Mouse (Mus musculus) inflammation-experienced regulatory T-cells, adult 6 months (primary cell): ENCODE data around the gene Tmod3. TPM values are rescaled to one million over a fixed set of nuclear protein-coding genes. Genes with fewer than 3 reads are reported as not detected.
"Not testable (repeated sequence)": the region's sequence is repeated elsewhere in the genome, so short reads cannot be mapped to it uniquely, and the experiment has no call there.

Source experiments
- ATAC-seq: one replicate; pipeline ENCODE4 v1.8.0; 2017
- polyA plus RNA-seq, 3 experiments: library from polyadenylated mRNA; unstranded; fragments of 100-300 nt; shearing (Covaris generic); gene quantifications; one replicate each; pipeline ENCODE4 v1.2.1; 2017

The Tmod3 gene
- polyA plus RNA-seq, 3 experiments from 2014 or later = 142 to 214 (median 146) TPM

GRCm38 (mm10) chr9:75553719-75554118 is 5.7 kb downstream of the Tmod3 start:
- ATAC-seq = no peak

DNA sequence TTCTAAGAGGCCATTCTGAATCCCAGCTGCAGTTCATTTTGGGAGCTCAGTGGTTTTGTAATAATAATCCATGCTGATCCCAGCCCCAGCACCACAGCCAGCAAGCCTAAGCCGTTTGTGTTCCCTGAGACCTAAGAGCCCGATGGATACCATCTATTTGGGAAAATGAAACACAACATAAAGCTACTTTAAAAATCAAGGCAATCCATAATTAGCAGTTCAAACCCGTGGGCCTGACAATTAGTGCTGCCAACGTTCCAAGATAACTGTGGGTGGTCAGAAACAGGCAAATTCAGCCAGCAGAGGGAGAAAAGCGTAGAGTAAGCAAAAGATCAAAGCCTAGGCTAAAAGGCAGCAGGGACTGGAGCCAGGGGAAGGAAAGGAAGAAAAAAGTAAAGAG is 8.1 kb downstream of the Tmod3 start:
- no peak for ATAC-seq

DNA sequence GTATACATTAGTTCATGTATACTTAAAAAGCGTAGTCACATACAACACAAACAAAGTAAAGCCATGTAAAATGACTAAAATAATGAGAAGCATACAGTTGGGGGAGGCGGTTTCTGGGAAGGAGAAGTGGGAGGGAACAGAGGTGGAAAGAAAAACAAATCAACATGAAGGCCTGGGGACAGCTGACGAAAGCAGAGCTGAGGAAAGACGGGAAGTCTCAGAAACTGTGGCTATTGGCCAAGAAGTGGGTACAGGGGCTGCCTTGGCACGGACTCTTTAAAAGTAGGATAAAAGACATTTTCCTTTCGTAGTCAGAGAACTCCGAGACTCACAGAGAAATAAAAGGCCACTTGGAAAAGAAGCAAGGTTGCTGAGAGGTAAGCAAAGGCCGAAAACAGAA is 10.4 kb downstream of the Tmod3 start:
- no peak for ATAC-seq

- no peak for ATAC-seq
Observed at GRCm38 (mm10) chr9:75546885-75547553, 12.4 kb downstream of the Tmod3 start.

DNA sequence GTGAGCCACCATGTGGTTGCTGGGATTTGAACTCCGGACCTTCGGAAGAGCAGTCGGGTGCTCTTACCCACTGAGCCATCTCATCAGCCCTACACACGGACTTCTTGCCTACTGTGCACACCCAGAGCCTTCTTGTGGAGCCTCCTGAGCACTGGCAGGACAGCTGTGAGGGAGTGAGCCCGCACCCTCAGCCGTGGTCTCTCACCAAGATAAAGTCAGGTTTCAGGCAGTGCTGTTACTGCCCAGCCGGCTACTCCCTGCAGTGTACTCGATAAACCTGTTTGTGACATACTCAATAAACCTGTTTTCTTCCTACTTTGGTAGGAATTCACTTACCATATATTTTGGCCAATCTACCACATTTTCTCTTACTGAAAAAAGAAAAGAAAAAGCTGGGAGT is 13.9 kb downstream of the Tmod3 start:
- ATAC-seq = no peak

DNA sequence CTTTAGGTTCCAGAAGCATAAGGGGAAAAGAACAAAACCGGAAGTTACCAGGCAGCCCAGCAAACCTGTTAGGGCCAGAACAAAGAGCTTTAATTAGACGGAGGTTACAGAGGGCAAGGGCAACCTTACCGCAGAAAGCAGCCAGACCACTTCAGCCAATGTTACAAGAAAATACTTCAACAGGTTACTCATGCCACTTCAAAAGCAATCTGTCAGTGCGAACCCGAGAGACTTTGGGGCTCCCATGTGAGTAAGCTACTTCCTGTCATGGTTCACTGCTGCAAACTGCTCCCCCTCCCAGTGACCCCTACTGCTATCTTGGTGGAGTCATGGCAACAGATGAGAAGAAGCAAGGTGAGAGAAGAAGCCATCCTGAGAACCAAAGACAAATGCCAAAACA is 18.0 kb downstream of the Tmod3 start:
- peak; percentile 86 for ATAC-seq

DNA sequence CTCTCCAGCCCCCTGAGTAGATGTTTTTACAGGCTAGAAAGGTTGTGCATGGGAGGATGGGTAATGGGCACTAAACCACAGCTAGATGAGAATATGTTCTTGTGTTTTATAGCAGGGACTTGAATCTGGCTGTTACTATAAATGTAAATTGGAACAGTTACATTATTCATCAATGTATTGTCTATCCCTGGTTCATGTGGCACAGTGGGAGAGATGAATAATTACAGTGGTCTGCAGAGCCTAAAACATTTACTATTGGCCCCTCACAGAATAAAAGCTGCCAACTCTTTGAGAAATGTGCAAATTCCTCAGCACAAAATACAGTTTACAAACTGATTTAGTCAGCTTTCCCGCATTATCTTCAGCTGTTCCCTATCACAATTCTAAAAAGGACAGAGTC is 23.0 kb downstream of the Tmod3 start:
- no peak for ATAC-seq

DNA sequence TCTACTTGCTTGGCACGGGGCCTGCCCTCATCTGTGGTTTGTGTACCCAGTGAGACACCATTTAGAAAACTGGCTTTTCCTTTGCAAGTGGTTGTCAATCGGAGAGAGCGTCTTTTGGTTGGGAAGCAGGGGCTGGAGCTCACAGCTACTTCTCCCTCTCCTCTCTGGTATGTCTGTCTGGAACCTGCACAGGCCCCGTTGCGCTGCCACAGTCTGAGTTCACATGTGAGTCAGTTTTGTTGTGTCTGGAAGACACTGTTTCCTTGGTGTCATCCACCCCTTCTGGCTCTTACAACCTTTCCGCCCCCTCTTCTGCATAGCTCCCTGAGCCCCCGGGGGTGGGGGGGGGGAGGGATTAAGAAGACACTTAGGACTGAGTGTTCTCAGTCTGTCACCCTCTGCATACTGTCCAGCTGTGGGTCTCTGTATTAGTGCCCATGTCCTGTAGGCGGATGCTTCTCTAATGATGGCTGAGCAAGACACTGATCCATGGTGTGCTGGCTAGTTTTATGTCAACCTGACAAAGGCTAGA is 25.0 kb downstream of the Tmod3 start:
- ATAC-seq = no peak

GRCm38 (mm10) chr9:75532989-75533388 is 26.5 kb downstream of the Tmod3 start:
- ATAC-seq = not testable (repeated sequence)

DNA sequence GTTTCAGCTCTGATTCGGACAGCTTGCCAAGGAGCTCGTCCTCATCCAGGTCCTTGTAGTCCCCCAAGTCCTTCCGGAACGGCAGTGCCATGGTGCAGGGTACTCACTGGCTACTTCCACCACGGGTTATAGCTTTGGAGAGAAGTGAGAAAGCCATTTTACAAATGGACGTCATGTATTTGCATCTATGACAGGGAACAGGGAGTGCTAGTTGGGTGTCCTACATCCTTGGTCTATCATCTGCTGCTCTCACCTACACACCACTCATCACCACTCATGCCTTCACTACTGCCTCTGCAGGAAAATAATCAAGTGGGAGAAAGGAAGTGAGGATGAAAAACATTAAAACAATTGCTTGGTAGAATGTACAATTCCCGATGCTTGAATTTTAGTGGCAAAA is 27.0 kb downstream of the Tmod3 start:
- no peak for ATAC-seq

GRCm38 (mm10) chr9:75529358-75529757 is 30.1 kb downstream of the Tmod3 start:
- ATAC-seq = no peak

GRCm38 (mm10) chr9:75528096-75528495 is 31.4 kb downstream of the Tmod3 start:
- no peak for ATAC-seq

GRCm38 (mm10) chr9:75527368-75528059 is 31.9 kb downstream of the Tmod3 start:
- no peak for ATAC-seq

DNA sequence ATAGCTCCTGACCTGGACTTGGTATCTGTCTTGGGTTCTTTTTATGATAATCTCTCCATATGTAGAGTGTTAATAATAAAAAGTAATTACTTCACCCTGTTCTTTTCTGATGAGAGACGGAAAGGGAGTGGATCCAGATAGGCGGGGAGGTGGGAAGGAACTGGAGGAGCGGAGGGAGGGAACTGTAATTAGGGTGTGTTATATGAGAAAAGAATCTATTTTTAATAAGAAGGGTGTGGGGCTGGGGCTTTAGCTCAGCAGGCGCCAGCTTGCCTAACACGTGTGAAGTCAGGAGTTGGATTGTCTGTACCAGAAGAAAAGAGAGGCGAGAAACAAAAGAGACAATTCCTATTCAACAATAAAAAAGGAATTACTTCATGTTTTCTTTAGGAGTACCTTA is 35.8 kb downstream of the Tmod3 start:
- ATAC-seq = no peak

- no peak for ATAC-seq
Observed at GRCm38 (mm10) chr9:75522217-75522616, 37.2 kb downstream of the Tmod3 start.

DNA sequence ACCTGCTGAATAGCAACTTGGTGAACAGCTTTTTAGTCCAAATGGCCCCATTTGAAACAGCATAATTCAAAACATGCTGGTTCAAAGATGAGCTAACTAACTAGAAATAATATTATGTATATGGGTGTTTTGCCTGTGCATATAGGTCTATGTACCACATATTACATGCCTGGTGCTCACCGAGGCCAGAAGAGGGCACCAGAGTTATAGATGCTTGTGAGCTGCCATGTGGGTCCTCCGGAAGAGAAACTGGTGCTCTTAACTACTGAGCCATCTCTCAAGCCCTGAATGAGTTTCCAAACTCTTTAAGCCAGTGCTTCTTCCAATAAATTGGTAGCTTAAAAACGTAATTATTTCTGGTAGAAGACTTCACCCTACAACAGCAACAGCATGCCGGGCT is 37.7 kb downstream of the Tmod3 start:
- ATAC-seq = peak; percentile 50

- ATAC-seq = no peak
Observed at GRCm38 (mm10) chr9:75520940-75521339, 38.5 kb downstream of the Tmod3 start.

- ATAC-seq = no peak
Observed at GRCm38 (mm10) chr9:75517751-75518150, 41.7 kb downstream of the Tmod3 start.

DNA sequence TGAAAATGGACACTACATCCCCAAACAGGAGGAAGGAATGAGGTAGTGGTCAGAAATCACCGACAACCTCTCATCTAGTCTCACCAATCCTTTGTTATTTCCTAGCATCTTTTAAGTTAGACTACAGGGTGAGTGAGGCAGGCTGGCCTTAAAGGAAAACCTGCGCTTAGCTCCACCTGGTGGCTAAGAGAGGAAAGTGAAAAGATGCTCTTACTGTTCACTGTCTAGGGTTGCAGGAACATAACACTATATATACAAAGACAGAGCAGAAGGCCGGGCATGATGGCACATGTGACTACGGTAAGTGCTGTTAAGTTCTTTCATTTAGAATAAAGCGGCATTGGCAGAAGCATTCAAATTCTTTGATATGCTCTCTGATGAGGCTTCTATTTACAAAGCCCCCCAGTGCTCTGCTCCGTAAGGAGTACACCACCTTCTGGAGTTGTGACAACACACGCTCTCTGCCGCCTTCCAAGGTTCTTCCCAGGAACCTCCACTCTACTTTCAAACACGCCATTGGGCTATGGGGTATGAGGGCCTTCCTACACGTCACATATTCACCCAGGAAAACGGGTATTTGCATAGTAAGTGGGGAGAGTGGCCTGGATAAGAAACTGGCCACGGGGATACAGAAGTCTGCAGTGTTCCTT is 43.9 kb downstream of the Tmod3 start:
- peak; percentile 80 for ATAC-seq

DNA sequence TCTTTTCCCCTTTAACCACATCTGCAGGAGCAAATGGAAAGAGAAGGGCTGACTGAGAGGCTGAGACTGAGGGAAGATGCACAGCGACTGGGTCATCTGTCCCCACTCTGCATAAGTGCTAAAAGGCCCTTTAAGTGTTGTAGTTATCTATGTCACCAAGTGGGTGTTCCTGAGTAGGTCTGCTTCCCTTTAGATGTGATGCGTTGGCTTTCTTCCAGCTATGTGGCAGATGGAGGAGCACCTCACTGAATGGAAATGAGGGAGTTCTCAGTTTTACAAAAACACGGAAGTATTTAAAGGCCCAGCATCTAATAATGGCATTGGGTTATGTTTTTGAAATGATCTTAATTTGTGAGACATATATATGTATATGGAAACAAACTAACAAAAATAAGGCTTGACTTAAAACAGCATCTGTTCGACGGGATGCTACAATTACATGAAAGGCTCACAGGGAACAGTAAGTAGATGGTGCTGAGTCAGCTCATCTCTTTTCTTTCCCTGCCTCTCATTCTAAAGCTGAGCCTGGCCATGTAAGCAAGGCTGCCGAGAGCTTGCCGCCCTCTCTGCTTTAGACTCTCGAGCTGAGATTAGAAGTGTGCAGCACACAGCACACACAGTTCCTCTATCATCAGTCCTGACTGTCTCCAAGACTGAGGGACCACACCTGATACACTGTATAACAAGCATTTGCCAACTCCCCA is 48.1 kb downstream of the Tmod3 start:
- ATAC-seq = no peak

DNA sequence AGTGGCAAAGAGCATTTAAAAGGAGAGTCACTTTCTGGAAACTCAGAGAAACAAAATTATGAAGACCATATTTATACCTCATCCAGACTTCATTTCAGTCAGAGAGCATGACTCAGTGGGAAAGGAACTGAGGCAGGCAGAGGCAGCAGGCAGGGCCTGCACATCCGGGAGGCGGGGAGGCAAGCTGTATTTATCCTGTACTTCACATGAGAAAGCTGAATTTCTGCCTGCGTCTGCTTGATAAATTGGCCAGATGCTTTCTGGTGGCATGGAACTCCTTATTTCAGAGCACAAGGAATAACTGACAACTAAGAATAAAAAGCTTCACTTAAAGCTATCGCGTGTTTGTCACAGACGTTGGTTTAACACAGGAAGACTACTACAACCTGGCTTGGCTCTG is 55.1 kb downstream of the Tmod3 start:
- no peak for ATAC-seq

- ATAC-seq = no peak
Observed at GRCm38 (mm10) chr9:75498571-75498970, 60.9 kb downstream of the Tmod3 start.

GRCm38 (mm10) chr9:75495945-75496344 is 63.5 kb downstream of the Tmod3 start:
- ATAC-seq = no peak
